ENCODE assay signal across 22 mouse cellular contexts in genomic region chr6:145141827-145142226, GRCm38 (mm10). TPM values are rescaled to one million over a fixed set of nuclear protein-coding genes. Genes with fewer than 3 reads are reported as not detected.
A peak's percentile ranks its signal among the peaks of the same experiment; 100 is the strongest.
DNase-seq lines count a peak whose midpoint lies in the region; ATAC-seq lines count a peak whose summit lies in the region.
"Had no signal": no experiment of that assay in that cellular context is flagged by ENCODE, and none has a peak within 500 bp of the region (broad histone marks: within the 10 kb centered on the region; RNA-seq: fewer than 3 reads in every experiment).

No protein-coding gene starts in this region.

- ATAC-seq in CD4-positive, CD25-positive, alpha-beta regulatory T cell, adult 4 months: peak; percentile 60
- no peak for ATAC-seq in frontal cortex, adult (ENCODE audit: low TSS enrichment)
- ATAC-seq: activated CD4-positive, CD25-positive, alpha-beta regulatory T cell, adult 4 months; forebrain, embryonic 14.5 days; forebrain, embryonic 16.5 days; Patski had no signal

- DNase-seq in CD4-positive, CD25-positive, alpha-beta regulatory T cell, adult 2 months (ENCODE audit: low read depth, low spot score): peak; percentile 79
- peak; percentile 46 for DNase-seq in R1 (ENCODE audit: low read depth, low spot score)
- DNase-seq in induced T-regulatory cell, adult 2 months (ENCODE audit: low read depth): peak; percentile 56
- DNase-seq in spleen, postnatal 4 days (ENCODE audit: low spot score in 2 of 2): no peak
- DNase-seq in right cerebral cortex, postnatal 14 days: no peak
- DNase-seq: adrenal gland, adult 8-10 months; adrenal gland, postnatal 14 days; adrenal gland, postnatal 36 days; cerebellum, adult 11 months; cerebellum, adult 18-20 months; cerebellum, adult 8-10 months; cerebellum, adult 9-11 months; cerebellum, postnatal 14 days; cerebellum, postnatal 36 days; embryo, embryonic 11 days had no signal

RNA-seq across cellular contexts. Expression of gene Lrmp, which starts 26.4 kb away (rescaled TPM):
- polyA plus RNA-seq in CD4-positive, CD25-positive, alpha-beta regulatory T cell, adult 4 months (2017; shearing (Covaris generic)): 100 to 1,000 TPM; 157 to 238 TPM
- polyA plus RNA-seq: C2C12 had no signal

Comparison
In these comparisons a context has a peak if more than half of its experiments do, and no peak if none do; other contexts are left out.
1. DNase-seq: peak in CD4-positive, CD25-positive, alpha-beta regulatory T cell, adult 2 months (single experiment), R1 (single experiment) and induced T-regulatory cell, adult 2 months (single experiment); none in spleen, postnatal 4 days (0 of 2) and right cerebral cortex, postnatal 14 days (single experiment).